Mouse (Mus musculus): ENCODE data around the gene Car12. TPM values are rescaled to one million over a fixed set of nuclear protein-coding genes. Genes with fewer than 3 reads are reported as not detected.

Car12 gene
- under 1 TPM in 1 of 2 experiments, not detected in 1; 0.29 TPM for total RNA-seq (2023)

DNA sequence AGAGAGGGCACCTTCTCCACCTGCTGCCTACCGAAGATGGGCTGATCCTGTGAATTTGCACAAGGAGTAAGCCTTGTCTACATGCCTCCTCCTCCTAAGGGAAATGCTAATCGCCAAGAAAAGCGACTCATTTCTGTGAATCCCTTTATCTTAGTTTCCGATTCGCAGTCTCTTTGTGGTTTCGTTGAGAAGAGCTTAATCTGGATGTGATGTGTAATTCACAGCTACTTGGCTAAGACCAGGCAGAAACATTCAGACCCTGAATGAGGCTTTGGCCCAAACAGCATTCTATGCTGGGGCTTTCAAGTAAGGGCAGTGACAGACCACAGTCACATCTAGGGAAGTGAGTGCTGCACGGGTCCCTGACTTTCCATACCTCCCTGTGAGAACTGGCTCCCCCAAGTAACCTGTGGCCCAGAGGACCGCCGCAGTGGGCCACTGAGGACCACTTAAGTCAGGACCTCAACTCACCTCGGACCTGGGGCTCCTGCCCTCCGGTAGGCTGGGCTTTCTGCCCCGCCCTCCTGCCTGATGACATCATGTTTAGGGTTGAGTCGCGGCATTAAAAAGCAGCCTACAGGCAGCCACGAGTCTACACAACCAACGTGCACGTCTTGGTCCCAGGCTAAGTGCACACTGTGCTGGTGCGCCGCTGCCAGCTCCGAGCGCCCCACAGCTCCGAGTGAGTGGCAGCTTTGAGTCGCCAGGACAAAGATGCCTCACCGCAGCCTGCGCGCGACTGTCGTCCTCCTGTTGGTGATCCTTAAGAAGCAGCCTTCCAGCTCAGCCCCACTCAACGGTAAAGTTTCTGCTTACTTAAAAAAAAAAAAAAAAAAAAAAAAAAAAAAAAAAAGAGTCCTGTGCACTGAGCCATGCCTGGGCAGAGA, at the start of gene Car12:
Gene Car12 (plus strand): TSS at position 552 of the 887 bp plus-strand sequence.

DNA sequence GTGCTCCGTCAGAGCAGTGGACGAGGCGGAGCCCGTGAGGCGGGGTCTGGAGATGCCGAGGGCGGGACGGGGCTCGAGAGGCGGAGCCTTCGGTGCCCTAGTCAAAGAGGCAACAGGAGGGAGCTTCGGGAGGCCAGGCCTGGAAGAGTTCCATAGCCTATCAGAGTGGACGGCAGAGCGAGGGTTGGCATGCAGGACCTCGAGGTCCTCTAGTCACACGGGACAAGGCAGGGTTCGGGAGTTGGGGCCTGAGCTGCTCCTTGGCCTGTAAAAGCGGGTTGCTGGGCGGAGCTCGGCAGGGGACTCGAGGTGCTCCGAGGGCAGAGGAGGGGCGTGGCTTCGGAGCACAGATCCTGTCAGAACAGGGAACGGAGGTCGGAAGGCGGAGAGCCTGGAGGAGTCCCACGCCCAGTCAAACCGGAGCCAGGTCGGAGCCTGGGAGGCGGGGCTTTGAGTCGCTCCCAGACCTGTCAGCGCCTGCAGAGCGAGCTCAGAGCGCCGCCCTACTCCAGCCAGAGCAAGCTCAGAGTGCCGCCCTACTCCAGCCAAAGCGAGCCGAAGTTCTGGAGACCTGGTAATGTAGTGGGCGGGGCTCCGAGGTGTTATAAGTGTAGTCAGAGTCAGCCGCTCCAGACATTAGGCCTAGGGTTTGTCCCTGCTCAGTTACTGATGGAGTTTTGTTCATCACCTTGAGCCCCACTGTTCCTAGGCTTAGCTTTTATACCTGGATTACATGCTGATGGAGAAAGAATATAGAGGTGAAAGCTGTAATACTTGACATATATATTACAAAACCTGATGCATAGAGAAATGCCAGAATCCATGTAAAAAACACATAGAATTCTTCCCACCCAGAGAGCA, 82.2 kb downstream of the Car12 start, which contains the start of gene Aph1b:
Gene Aph1b (minus strand): TSS at position 27 of the 861 bp plus-strand sequence.

DNA sequence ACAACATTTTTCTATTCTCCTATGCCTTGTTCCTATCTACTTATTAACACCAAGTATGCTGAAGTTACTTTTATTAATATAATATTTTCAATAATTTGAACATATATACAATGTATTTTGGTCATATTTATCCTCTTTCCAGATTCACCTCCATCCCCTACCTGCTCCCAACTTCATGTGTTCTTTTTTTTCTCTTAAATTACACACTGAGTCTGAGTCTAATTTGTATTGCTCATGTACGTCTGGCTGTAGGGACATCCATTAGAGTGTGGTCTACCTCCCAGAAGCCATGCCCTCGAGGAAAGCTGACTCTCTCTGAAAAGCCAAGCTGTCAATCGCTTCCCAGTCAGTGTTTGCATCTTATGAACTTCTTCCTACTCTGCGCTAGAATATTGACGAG, 83.3 kb downstream of the Car12 start, which contains the start of gene Gm10647:
Gene Gm10647 (plus strand): TSS at position 301 of the 400 bp plus-strand sequence.

Other genes with a start within 250 kb of the Car12 start
- gene Fbxl22, start 199.1 kb upstream of the Car12 start, total RNA-seq (2023): 1 to 10 TPM; 2.0 to 2.5 TPM
- gene Usp3, start 120.5 kb upstream of the Car12 start, total RNA-seq (2023): 100 to 1,000 TPM in 1 of 2 experiments, 10 to 100 TPM in 1; 93.2 to 101 TPM
- gene Aph1b, start 81.8 kb downstream of the Car12 start, total RNA-seq (2023): 10 to 100 TPM; 28.3 to 36.2 TPM
- gene Gm10647, start 83.4 kb downstream of the Car12 start, total RNA-seq (2023): under 1 TPM; 0.18 to 0.60 TPM
- gene Aph1c, start 121.0 kb downstream of the Car12 start, total RNA-seq (2023): 10 to 100 TPM; 12.1 to 12.2 TPM
- gene Rab8b, start 206.0 kb downstream of the Car12 start, total RNA-seq (2023): 10 to 100 TPM; 82.5 to 84.2 TPM
- 10 to 100 TPM; 81.7 to 96.6 TPM for gene Rps27l, start 232.4 kb downstream of the Car12 start, total RNA-seq (2023)

All from neutrophil, adult 59 days (primary cell).